Mouse (Mus musculus): ENCODE results near the gene Mobp. TPM values are rescaled to one million over a fixed set of nuclear protein-coding genes. Genes with fewer than 3 reads are reported as not detected.

The Mobp gene
- polyA plus RNA-seq, 1 experiment = not detected

GRCm38 (mm10) chr9:120210865-120211264 is 61.4 kb downstream of the Mobp start:
- TF ChIP-seq TCF3 (IDR thresholded peaks at IDR 0.05; ENCODE audit: insufficient read length, low read depth) (no peak), POLR2AphosphoS2 (IDR thresholded peaks at IDR 0.05; ENCODE audit: insufficient read length, low read depth) (no peak), CEBPB (IDR thresholded peaks at IDR 0.05; ENCODE audit: insufficient read depth, poor library complexity, severe bottlenecking) (no peak), REST (IDR thresholded peaks at IDR 0.05; ENCODE audit: insufficient read depth, insufficient read length) (no peak), USF1 (IDR thresholded peaks at IDR 0.05; ENCODE audit: low read depth) (no peak), E2F4 (IDR thresholded peaks at IDR 0.05; ENCODE audit: insufficient read depth) (no peak), MYOG (IDR thresholded peaks at IDR 0.05; ENCODE audit: control insufficient read depth in 1 of 3, insufficient read depth in 1 of 3, insufficient read length in 2 of 3, low read depth in 2 of 3) (no peak), POLR2A (IDR thresholded peaks at IDR 0.05; ENCODE audit: insufficient read length, low read depth) (no peak), MAX (IDR thresholded peaks at IDR 0.05; ENCODE audit: low read depth) (no peak), SRF (IDR thresholded peaks at IDR 0.05; ENCODE audit: control insufficient read depth, insufficient read length, low read depth) (no peak), MYOD1 (IDR thresholded peaks at IDR 0.05; ENCODE audit: control insufficient read depth in 1 of 3, insufficient read length in 2 of 3, low read depth in 2 of 3) (no peak), TCF12 (IDR thresholded peaks at IDR 0.05; ENCODE audit: insufficient read depth, poor library complexity, severe bottlenecking) (no peak)
- peaks cover 9% of the 10 kb centered on the region for H3K27me3 ChIP-seq (ENCODE audit: control insufficient read depth, insufficient read depth, insufficient read length)
- no peak overlapping the region for H3K4me3 ChIP-seq
- H3ac ChIP-seq (ENCODE audit: control insufficient read depth, insufficient read length) = no peak overlapping the region
- no peaks in the 10 kb centered on the region for H3K36me3 ChIP-seq (ENCODE audit: control insufficient read depth, insufficient read depth)
- H3K4me2 ChIP-seq (ENCODE audit: low read depth) = no peak overlapping the region
- no peaks in the 10 kb centered on the region for H3K79me2 ChIP-seq (ENCODE audit: control insufficient read depth, insufficient read depth)

- TF ChIP-seq REST (IDR thresholded peaks at IDR 0.05; ENCODE audit: insufficient read depth, insufficient read length) = no peak
- Histone ChIP-seq H3K36me3 (ENCODE audit: control insufficient read depth, insufficient read depth) (no peaks in the 10 kb centered on the region), H3K79me2 (ENCODE audit: control insufficient read depth, insufficient read depth) (no peaks in the 10 kb centered on the region), H3ac (ENCODE audit: control insufficient read depth, insufficient read length) (no peak overlapping the region), H3K4me3 (no peak overlapping the region), H3K27me3 (ENCODE audit: control insufficient read depth, insufficient read depth, insufficient read length) (no peaks in the 10 kb centered on the region), H3K4me2 (ENCODE audit: low read depth) (no peak overlapping the region)
Measured at GRCm38 (mm10) chr9:120212936-120213335, 63.4 kb downstream of the Mobp start.

- Histone ChIP-seq H3ac (ENCODE audit: control insufficient read depth, insufficient read length) (no peak overlapping the region), H3K4me3 (no peak overlapping the region), H3K27me3 (ENCODE audit: control insufficient read depth, insufficient read depth, insufficient read length) (no peaks in the 10 kb centered on the region), H3K36me3 (ENCODE audit: control insufficient read depth, insufficient read depth) (no peaks in the 10 kb centered on the region), H3K79me2 (ENCODE audit: control insufficient read depth, insufficient read depth) (no peaks in the 10 kb centered on the region), H3K4me2 (ENCODE audit: low read depth) (no peak overlapping the region)
- no peak for TF ChIP-seq POLR2AphosphoS2 (IDR thresholded peaks at IDR 0.05; ENCODE audit: insufficient read length, low read depth)
- TF ChIP-seq TCF3 (IDR thresholded peaks at IDR 0.05; ENCODE audit: insufficient read length, low read depth) = no peak
- no peak for TF ChIP-seq MYOG (IDR thresholded peaks at IDR 0.05; ENCODE audit: control insufficient read depth in 1 of 3, insufficient read depth in 1 of 3, insufficient read length in 2 of 3, low read depth in 2 of 3)
- TF ChIP-seq SRF (IDR thresholded peaks at IDR 0.05; ENCODE audit: control insufficient read depth, insufficient read length, low read depth) = no peak
- TF ChIP-seq USF1 (IDR thresholded peaks at IDR 0.05; ENCODE audit: low read depth) = no peak
- no peak for TF ChIP-seq POLR2A (IDR thresholded peaks at IDR 0.05; ENCODE audit: insufficient read length, low read depth)
- no peak for TF ChIP-seq TCF12 (IDR thresholded peaks at IDR 0.05; ENCODE audit: insufficient read depth, poor library complexity, severe bottlenecking)
- no peak for TF ChIP-seq CEBPB (IDR thresholded peaks at IDR 0.05; ENCODE audit: insufficient read depth, poor library complexity, severe bottlenecking)
- no peak for TF ChIP-seq MYOD1 (IDR thresholded peaks at IDR 0.05; ENCODE audit: control insufficient read depth in 1 of 3, insufficient read length in 2 of 3, low read depth in 2 of 3)
- TF ChIP-seq E2F4 (IDR thresholded peaks at IDR 0.05; ENCODE audit: insufficient read depth) = no peak
- no peak for TF ChIP-seq MAX (IDR thresholded peaks at IDR 0.05; ENCODE audit: low read depth)
- TF ChIP-seq REST (IDR thresholded peaks at IDR 0.05; ENCODE audit: insufficient read depth, insufficient read length) = no peak
Measured at GRCm38 (mm10) chr9:120214978-120215495, 65.5 kb downstream of the Mobp start.

GRCm38 (mm10) chr9:120219411-120219810 is 69.9 kb downstream of the Mobp start:
- TF ChIP-seq POLR2AphosphoS2 (IDR thresholded peaks at IDR 0.05; ENCODE audit: insufficient read length, low read depth) = no peak
- TF ChIP-seq MAX (IDR thresholded peaks at IDR 0.05; ENCODE audit: low read depth) = no peak
- no peak for TF ChIP-seq CEBPB (IDR thresholded peaks at IDR 0.05; ENCODE audit: insufficient read depth, poor library complexity, severe bottlenecking)
- no peak for TF ChIP-seq POLR2A (IDR thresholded peaks at IDR 0.05; ENCODE audit: insufficient read length, low read depth)
- TF ChIP-seq TCF12 (IDR thresholded peaks at IDR 0.05; ENCODE audit: insufficient read depth, poor library complexity, severe bottlenecking) = no peak
- no peak for TF ChIP-seq SRF (IDR thresholded peaks at IDR 0.05; ENCODE audit: control insufficient read depth, insufficient read length, low read depth)
- TF ChIP-seq REST (IDR thresholded peaks at IDR 0.05; ENCODE audit: insufficient read depth, insufficient read length) = no peak
- TF ChIP-seq TCF3 (IDR thresholded peaks at IDR 0.05; ENCODE audit: insufficient read length, low read depth) = no peak
- Histone ChIP-seq H3K79me2 (ENCODE audit: control insufficient read depth, insufficient read depth) (no peaks in the 10 kb centered on the region), H3ac (ENCODE audit: control insufficient read depth, insufficient read length) (no peak overlapping the region), H3K4me3 (no peak overlapping the region), H3K27me3 (ENCODE audit: control insufficient read depth, insufficient read depth, insufficient read length) (peaks cover 19% of the 10 kb centered on the region), H3K36me3 (ENCODE audit: control insufficient read depth, insufficient read depth) (no peaks in the 10 kb centered on the region), H3K4me2 (ENCODE audit: low read depth) (no peak overlapping the region)

Other genes with a start within 250 kb of the Mobp start
- 10.5 TPM for gene Gorasp1, start 212.1 kb upstream of the Mobp start, polyA plus RNA-seq (2012; fragmentation: generic; extraction: Trizol)
- 0.05 TPM for gene Ttc21a, start 212.1 kb upstream of the Mobp start, polyA plus RNA-seq (2012; fragmentation: generic; extraction: Trizol)
- gene Csrnp1, start 165.0 kb upstream of the Mobp start, polyA plus RNA-seq (2012; fragmentation: generic; extraction: Trizol) = 9.2 TPM
- gene Xirp1, start 126.1 kb upstream of the Mobp start, polyA plus RNA-seq (2012; fragmentation: generic; extraction: Trizol) = 35.6 TPM
- not detected for gene Cx3cr1, start 79.8 kb upstream of the Mobp start, polyA plus RNA-seq (2012; fragmentation: generic; extraction: Trizol)
- gene Ccr8, start 57.6 kb upstream of the Mobp start, polyA plus RNA-seq (2012; fragmentation: generic; extraction: Trizol) = not detected
- gene Slc25a38, start 39.3 kb upstream of the Mobp start, polyA plus RNA-seq (2012; fragmentation: generic; extraction: Trizol) = 12.9 TPM
- gene Rpsa, start 22.0 kb upstream of the Mobp start, polyA plus RNA-seq (2012; fragmentation: generic; extraction: Trizol) = 2,555 TPM
- 0.17 TPM for gene Myrip, start 151.8 kb downstream of the Mobp start, polyA plus RNA-seq (2012; fragmentation: generic; extraction: Trizol)

Data from myocyte (in vitro differentiated cells).